Mouse (Mus musculus): ENCODE data around the gene Tubb4b.

DNA sequence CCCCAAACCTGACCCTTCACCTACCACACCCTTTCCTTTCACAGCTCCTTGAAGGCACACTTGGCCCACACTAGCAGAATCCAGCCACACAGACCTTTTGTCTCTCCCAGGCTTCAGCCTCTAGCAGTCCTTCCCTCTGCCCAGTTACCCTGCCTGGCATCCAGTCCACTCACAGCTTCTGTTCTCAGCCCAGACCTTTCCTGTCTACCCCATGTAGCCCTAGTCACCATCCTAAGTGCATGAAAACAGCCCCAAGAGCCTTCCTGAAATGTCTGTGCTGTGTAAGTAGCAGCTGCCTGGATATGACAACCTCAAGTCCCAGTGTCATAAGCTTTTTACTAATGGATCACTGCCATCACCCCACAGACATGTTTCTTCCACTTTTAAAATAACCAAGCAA, 26.6 kb downstream of the Tubb4b start:
- TF ChIP-seq CTCF (IDR thresholded peaks at IDR 0.05; ENCODE audit: low read depth) (no peak), EP300 (IDR thresholded peaks at IDR 0.05; ENCODE audit: low read depth) (no peak)
